Mouse (Mus musculus): ENCODE data around the gene Nlrp4b.
"Not testable (repeated sequence)": the region's sequence is repeated elsewhere in the genome, so short reads cannot be mapped to it uniquely, and the experiment has no call there.

Gene Nlrp4b

GRCm38 (mm10) chr7:10687489-10687888, at the start of gene Nlrp4b:
TSS of gene Nlrp4b (plus strand) at chr7:10687789.
- DNase-seq (ENCODE audit: low spot score), result no peak

DNA sequence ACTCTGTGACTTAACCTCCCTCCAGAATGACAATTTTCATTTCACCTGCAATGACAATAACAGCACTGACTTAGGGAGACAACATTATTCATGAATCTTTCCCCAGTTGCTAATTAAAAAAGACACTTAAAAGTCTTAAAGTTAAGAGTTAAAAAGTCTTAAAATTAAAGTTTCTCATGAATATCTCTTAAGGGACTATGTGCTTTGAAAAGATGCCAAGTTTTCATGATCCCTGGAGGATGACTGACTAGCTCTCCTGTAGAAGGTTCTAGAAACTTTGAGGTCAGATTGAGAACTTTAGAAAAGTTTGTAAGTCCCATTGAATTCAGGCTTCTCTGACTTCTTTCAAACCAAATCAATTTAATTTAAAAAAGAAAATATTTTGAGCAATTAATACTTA, 66.7 kb downstream of the Nlrp4b start, which contains the start of gene Vmn1r71:
Gene Vmn1r71, minus strand, starts transcription at position 101 of the 400 bp plus-strand sequence.
- DNase-seq (ENCODE audit: low spot score), result no peak

- DNase-seq (ENCODE audit: low spot score), result not testable (repeated sequence)
Observed at GRCm38 (mm10) chr7:10757551-10757950, 70.0 kb downstream of the Nlrp4b start.

Measured in embryo, embryonic 10 days (tissue).